Mouse (Mus musculus) heart, adult 2 months (tissue): ENCODE measurements at regions not wholly inside any gene's neighbourhood (a gene's known extent, or its start where the extent isn't known, plus 50 kb on each side); places are given as distances from the start of the nearest gene placed in this dataset.

ENCODE experiments used
- DNase-seq, 2 experiments: peaks; one replicate each; pipeline ENCODE4 v3.0.0; 2021
- H3K27ac ChIP-seq: fragments of 200-600 bp; 2 replicates; pipeline ENCODE4 v1.8.1; 2022
- H3K27me3 ChIP-seq: fragments of 200-500 bp; 2 replicates; pipeline ENCODE4 v1.6.1; 2012; ENCODE audit warnings: mild to moderate bottlenecking, low read length, inconsistent platforms, mixed read lengths; ENCODE audit not compliant: control insufficient read depth, insufficient read depth
- H3K36me3 ChIP-seq: fragments of 200-500 bp; 2 replicates; pipeline ENCODE4 v1.6.1; 2012; ENCODE audit warnings: low read length, inconsistent platforms; ENCODE audit not compliant: control insufficient read depth, insufficient read depth
- H3K4me1 ChIP-seq: fragments of 200-500 bp; 2 replicates; pipeline ENCODE4 v1.6.1; 2011; ENCODE audit warnings: low read length; ENCODE audit not compliant: control insufficient read depth, insufficient read depth
- H3K4me3 ChIP-seq: fragments of 200-600 bp; 2 replicates; pipeline ENCODE4 v1.8.1; 2022
- H3K79me2 ChIP-seq: fragments of 200-500 bp; replicated peaks from 2 replicates; pipeline ENCODE4 v1.6.1; 2012; ENCODE audit warnings: mild to moderate bottlenecking, inconsistent platforms, low read length, moderate library complexity, mixed read lengths; ENCODE audit not compliant: control insufficient read depth, insufficient read depth
- H3K9ac ChIP-seq: fragments of 200-500 bp; 2 replicates; pipeline ENCODE4 v1.6.1; 2012; ENCODE audit warnings: low read depth, mild to moderate bottlenecking, control low read depth, inconsistent platforms, low read length, mixed read lengths
- CTCF ChIP-seq: fragments of 200-600 bp; IDR thresholded peaks from 2 replicates; pipeline ENCODE4 v1.8.1; 2022; ENCODE audit warnings: antibody characterized with exemption, mild to moderate bottlenecking, moderate library complexity
- EP300 ChIP-seq: fragments of 200-500 bp; IDR thresholded peaks from 2 replicates; pipeline ENCODE4 v1.6.1; 2011; ENCODE audit warnings: low read depth, low read length, control low read depth; ENCODE audit not compliant: insufficient read depth
- POLR2A ChIP-seq: fragments of 200-500 bp; IDR thresholded peaks from 2 replicates; pipeline ENCODE4 v1.6.1; 2011; ENCODE audit warnings: mild to moderate bottlenecking, low read depth, low read length, control low read depth; ENCODE audit not compliant: insufficient read depth
- WGBS: fragments of 180-500 bp; shearing (Covaris S2); methylation state at CpG from one replicate; pipeline ENCODE4 v1.1.7; 2018; 5-methylcytosine and 5-hydroxymethylcytosine counted together
- intact Hi-C: fragments of 180-260 bp; cut with DNase I; formaldehyde crosslinking; loops from one replicate; pipeline ENCODE4 v1.15.1; 2025

DNA sequence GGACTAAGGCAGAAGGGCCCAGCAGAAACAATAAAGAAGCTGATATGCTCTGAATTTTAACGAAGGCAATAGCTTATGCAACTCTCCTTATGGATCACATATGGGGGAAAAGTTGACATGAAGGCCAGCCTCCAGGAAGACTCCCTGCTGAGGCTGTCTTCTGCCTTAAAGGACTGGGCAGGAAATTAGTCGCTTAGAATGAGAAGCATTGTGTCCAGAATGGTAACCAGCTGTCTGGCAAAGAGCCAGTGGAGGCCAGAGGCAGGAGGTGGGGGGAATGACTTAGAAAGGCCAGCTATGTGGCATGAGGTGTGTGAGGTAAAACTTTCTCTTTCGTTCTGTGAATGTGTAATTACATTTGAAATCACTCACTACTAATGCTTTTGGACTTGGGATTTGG lies 215.0 kb downstream of the D3Ertd751e start:
- Histone ChIP-seq H3K27ac (no peak overlapping the region), H3K36me3 (no peaks in the 10 kb centered on the region), H3K4me3 (no peak overlapping the region), H3K27me3 (no peaks in the 10 kb centered on the region), H3K9ac (no peak overlapping the region), H3K79me2 (no peaks in the 10 kb centered on the region), H3K4me1 (no peaks in the 10 kb centered on the region)
- no peak for DNase-seq
- TF ChIP-seq POLR2A: no peak
- TF ChIP-seq EP300: no peak
- TF ChIP-seq CTCF: no peak
- intact Hi-C loops: no loop called here
- WGBS: 37% methylated on average over 3 of the region's 3 CpGs

DNA sequence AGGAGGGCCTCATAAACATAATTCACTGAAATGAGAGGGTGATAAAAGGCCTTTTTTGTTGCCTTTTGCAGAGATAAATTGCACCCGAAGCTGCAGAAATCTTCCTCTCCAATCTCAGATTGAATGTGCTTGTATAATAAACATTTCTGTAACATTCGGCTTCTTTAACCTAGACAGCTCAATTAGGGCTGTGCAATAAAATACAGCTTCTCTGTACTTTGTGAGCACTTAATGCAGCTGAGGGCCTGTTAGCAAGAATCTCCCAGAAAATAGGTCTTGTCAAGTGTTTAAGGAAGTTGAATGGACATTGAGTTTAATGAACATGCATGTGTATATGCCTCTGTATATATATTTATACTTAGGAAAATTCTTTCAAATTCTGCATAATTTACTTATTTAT lies 217.8 kb downstream of the D3Ertd751e start:
- Histone ChIP-seq H3K27ac (no peak overlapping the region), H3K9ac (no peak overlapping the region), H3K4me1 (no peaks in the 10 kb centered on the region), H3K4me3 (no peak overlapping the region), H3K27me3 (no peaks in the 10 kb centered on the region), H3K36me3 (no peaks in the 10 kb centered on the region), H3K79me2 (no peaks in the 10 kb centered on the region)
- intact Hi-C loops: no loop called here
- no peak for DNase-seq
- TF ChIP-seq CTCF (no peak), POLR2A (no peak), EP300 (no peak)
- 67% methylated on average over 2 of the region's 2 CpGs for WGBS

DNA sequence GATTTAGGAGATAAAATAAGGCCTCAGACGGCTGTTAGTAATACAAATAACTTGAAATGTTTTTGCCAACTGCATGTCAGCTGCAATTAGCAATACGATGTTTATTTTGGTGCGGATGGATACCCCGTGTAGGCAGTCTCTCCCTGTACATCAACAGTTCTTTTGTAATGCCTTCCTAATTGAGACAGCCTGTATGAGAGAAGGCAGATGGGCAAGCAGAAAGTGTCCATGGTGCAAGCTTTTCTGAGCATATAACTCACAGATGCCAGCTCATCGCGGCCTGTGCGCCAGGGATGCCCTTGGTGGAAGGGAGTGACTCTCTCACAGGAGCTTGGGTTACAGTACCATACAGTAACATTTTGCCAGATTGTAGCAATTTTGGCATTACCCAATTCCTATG lies 220.5 kb downstream of the D3Ertd751e start:
- H3K27me3 ChIP-seq: no peaks in the 10 kb centered on the region
- H3K4me1 ChIP-seq: no peaks in the 10 kb centered on the region
- TF ChIP-seq EP300 (no peak), CTCF (no peak), POLR2A (no peak)
- intact Hi-C loops: no loop called here
- no peak for DNase-seq
- H3K27ac ChIP-seq: no peak overlapping the region
- WGBS: 84% methylated on average over 7 of the region's 7 CpGs
- H3K79me2 ChIP-seq: no peaks in the 10 kb centered on the region
- H3K4me3 ChIP-seq: no peak overlapping the region
- H3K9ac ChIP-seq: no peak overlapping the region
- H3K36me3 ChIP-seq: no peaks in the 10 kb centered on the region

DNA sequence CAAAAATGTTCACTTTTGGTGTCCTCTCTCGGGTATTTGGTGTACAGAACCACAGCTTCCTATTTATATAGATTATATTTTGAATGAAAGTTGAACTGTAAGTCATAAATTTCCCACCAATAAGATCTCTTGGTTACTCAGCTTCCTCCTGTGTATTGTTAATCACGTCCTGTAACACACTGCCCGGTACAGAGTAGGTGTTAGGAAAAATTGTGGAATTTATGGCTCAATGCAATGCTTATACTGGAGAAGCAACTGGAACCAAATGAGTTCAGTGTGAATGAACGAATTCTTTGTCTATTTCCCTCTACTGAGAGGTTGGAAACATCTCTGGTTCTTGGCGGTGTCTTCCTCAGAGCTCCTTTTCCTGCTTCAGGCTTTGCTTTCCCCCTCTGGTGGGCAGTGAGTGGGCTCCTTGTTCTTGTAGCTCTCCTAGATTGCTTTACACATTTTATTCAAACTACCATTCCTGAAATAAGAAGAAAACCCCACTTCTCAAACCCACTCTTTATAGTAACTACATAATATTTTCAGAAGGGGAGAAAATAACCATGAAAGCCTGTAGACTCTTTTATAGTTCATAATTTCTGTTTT lies 264.4 kb downstream of the D3Ertd751e start:
- DNase-seq: no peak
- no peak for TF ChIP-seq CTCF
- TF ChIP-seq POLR2A: no peak
- no peak for TF ChIP-seq EP300
- Histone ChIP-seq H3K27me3 (no peaks in the 10 kb centered on the region), H3K27ac (no peak overlapping the region), H3K79me2 (no peaks in the 10 kb centered on the region), H3K4me1 (no peaks in the 10 kb centered on the region), H3K9ac (no peak overlapping the region), H3K36me3 (no peaks in the 10 kb centered on the region), H3K4me3 (no peak overlapping the region)
- WGBS: 57% methylated on average over 5 of the region's 5 CpGs
- intact Hi-C loops: no loop called here

DNA sequence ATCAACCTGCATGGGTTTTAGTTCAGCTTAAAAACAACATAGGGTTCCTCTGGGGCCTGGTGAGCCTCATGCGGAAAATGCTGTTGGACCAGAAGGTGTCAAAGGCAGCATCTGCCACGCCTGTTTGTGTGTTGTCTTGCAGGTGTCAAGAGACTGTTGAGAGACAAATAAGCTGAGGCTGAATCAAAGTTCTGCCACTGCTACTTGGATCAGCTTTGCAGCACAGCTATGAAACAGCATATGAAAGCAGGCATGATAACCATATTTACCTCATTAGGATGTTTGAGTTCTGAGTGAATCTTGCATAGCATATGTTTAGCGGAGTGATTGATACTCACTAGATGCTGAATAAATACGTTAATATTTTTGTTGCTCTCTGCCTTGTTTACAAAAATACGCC lies 280.8 kb downstream of the D3Ertd751e start:
- Histone ChIP-seq H3K36me3 (no peaks in the 10 kb centered on the region), H3K4me3 (no peak overlapping the region), H3K27me3 (no peaks in the 10 kb centered on the region), H3K27ac (no peak overlapping the region), H3K4me1 (no peaks in the 10 kb centered on the region), H3K9ac (no peak overlapping the region), H3K79me2 (no peaks in the 10 kb centered on the region)
- WGBS: 75% methylated on average over 5 of the region's 5 CpGs
- no peak for DNase-seq
- intact Hi-C loops: no loop called here
- TF ChIP-seq POLR2A: no peak
- no peak for TF ChIP-seq CTCF
- TF ChIP-seq EP300: no peak

DNA sequence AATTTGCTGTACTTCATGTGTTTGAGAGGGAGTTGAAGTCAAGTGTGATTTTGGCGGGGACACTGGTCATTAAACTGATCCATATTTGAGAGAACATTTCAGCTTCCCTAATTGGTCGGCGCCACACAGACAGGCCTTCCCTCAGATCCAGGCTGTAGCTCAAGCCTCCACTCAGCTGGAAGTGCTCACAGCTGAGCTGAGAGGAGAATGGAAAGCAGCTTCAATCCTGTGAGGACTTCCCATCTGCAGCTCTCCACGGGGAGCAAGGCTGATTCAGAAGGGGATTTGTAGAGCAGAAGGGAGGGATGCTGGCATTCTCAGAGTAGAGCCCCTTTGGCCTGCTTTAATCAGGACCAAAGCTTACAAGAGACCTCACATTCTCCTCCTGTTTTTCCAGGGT lies 297.2 kb downstream of the D3Ertd751e start:
- Histone ChIP-seq H3K36me3 (no peaks in the 10 kb centered on the region), H3K79me2 (no peaks in the 10 kb centered on the region), H3K4me1 (no peaks in the 10 kb centered on the region), H3K27ac (no peak overlapping the region), H3K4me3 (no peak overlapping the region), H3K9ac (no peak overlapping the region), H3K27me3 (no peaks in the 10 kb centered on the region)
- intact Hi-C loops: no loop called here
- 36% methylated on average over 4 of the region's 4 CpGs for WGBS
- TF ChIP-seq POLR2A: no peak
- TF ChIP-seq EP300: no peak
- TF ChIP-seq CTCF: no peak
- no peak for DNase-seq
